Mouse (Mus musculus) left cerebral cortex, adult 6 months (tissue): ENCODE data around the gene Adgrb3. TPM values are rescaled to one million over a fixed set of nuclear protein-coding genes. Genes with fewer than 3 reads are reported as not detected.

ENCODE experiments used
- long read RNA-seq, 2 experiments: library from polyadenylated mRNA; unstranded; transcript quantifications; one replicate each; pipeline ENCODE4 v2.0.0; 2019 to 2020
- polyA plus RNA-seq: library from polyadenylated mRNA; unstranded; fragments of <200 nt; fragmentation: Nextera tagmentation; gene quantifications from 2 replicates; pipeline ENCODE4 v1.2.3, GENCODE M21; 2021

The Adgrb3 gene
- polyA plus RNA-seq: 23.5 and 25.7 TPM in 2 replicates
- long read RNA-seq, experiment 1, transcript Adgrb3-203 (16 exons, 2,953 nt): major isoform, 22 of 136 reads
- long read RNA-seq, experiment 1, partial matches to known transcripts: 77 of 136 reads
- long read RNA-seq, experiment 1, other reads (novel, unspliced or antisense): 37 of 136 reads
- long read RNA-seq, experiment 2, partial matches to known transcripts: 26 of 43 reads
- long read RNA-seq, experiment 2, other reads (novel, unspliced or antisense): 15 of 43 reads

GRCm38 (mm10) chr1:25828971-25829920 is at the start of gene Adgrb3:
Gene Adgrb3 (minus strand): TSS chr1:25829707.

